Mouse (Mus musculus) right cerebral cortex, postnatal 25 days (tissue): ENCODE measurements around the gene Phgdh.

Experiments
- DNase-seq: peaks from one replicate; pipeline ENCODE4 v3.0.0; 2022

Gene Phgdh

DNA sequence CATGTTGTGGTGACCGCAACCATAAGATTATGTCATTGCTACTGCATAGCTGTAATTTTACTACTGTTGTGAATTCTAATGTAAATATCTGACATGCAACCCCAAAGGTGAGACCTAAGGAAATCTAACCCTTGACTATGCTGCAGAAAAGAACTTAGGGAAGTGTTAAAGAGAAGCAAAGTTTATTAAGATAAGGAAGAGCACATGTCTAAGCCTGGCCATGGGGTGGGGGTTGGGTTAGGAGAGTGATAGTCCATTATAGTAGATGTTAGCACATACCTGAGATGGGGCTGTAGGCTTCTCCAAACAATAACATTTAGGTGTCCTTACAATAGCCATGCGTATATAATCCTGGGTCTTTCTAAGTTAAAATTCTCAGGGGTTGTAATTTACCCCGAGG is 3.4 kb upstream of the Phgdh start:
- no peak for DNase-seq

GRCm38 (mm10) chr3:98340818-98341594 is 1.2 kb upstream of the Phgdh start:
- no peak for DNase-seq

DNA sequence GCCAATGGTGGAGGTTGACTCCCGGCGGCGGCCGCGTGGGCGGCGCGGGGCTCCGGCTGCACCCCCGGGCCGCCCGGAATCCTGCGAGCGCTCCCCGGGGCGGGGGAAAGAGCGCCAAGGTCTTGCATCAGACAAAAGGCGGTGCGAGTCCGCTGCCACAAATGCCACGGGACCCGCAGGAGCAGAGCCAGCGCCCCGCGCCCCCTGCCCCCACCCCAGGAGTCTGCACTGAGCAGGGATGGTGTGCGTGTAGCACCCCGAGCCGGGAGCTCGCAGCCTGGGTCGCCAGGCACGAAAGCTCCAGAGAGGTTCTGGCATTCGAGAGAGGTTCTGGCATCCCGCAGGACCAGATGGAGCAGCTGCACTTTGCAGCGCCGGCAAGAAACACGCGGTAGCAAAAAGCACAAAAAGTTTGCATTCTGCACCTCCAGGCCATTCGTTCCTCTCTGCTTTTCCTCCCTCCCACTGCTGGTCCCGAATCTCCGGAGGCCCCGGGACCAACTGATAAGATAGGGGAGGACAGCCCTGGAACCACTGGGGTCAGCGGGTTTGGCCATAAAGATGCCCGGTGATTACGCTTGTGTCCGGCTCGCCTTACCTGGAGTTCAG is 589 bp downstream of the Phgdh start:
- DNase-seq: peak; percentile 34

- DNase-seq: peak; percentile 37
Measured at GRCm38 (mm10) chr3:98338584-98339041, 1.2 kb downstream of the Phgdh start.

DNA sequence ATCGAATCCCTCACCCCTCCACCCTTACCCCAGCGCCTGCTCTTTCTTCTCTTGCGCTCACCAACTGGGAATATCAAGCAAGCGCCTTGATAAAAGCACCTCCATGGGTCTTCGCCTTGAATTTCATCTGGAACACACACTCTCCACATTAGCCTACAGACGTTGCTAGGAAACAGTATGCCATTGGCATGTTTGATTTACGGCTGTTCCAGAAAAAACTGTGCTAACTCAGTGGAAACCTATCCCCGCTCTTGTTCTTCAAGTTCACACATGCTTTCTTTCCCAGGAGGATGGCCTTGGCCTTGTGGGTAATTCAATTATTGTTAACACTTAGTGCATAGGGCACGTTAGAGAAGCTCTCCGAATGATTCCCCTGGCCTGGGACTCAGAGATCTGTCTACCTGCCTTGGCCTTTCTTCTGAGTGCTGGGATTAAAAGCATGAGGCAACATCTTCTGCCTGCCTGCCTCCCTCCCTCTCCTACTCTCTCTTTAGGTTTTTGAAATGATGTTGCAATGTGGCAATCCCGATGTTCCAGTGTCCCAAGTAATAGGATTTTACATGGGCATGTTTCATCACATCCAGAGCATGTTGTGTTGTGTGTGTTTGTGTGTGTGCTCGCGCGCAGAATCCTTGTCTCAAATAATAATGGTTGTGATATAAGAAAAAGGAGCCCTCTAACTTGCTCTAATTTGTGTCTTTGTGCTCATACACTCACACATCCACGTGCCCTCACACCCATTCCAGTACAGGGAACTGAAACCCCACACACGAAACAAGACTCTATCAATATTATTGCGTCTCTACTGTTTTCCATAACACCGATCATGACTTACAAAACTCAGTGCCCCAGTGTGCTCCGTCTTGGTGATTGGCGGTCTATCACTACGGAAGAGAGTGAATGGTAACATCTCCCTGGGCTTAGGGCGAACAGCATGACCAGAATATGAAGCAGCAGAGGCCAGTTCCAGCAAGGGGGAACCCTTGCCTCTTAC is 2.8 kb downstream of the Phgdh start:
- DNase-seq: no peak

DNA sequence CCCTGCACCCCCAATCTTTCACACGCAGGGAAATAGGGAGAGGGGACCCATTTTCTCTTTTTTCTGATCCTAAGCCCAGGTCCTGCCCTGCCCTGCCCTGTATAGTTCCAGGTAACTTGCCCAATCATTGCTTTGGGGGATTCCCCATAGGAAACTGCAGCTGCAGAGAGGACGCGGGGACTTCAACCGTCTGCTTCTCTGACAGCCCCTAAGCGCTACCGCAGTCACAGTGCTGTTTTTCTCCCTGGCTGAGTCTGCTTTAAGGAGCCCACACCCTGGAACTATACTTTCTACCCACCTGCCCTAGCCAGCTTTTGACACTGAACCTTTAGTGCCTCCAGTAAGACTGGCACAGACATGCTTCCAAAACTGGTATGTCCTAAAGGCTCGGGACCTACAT is 3.9 kb downstream of the Phgdh start:
- no peak for DNase-seq

DNA sequence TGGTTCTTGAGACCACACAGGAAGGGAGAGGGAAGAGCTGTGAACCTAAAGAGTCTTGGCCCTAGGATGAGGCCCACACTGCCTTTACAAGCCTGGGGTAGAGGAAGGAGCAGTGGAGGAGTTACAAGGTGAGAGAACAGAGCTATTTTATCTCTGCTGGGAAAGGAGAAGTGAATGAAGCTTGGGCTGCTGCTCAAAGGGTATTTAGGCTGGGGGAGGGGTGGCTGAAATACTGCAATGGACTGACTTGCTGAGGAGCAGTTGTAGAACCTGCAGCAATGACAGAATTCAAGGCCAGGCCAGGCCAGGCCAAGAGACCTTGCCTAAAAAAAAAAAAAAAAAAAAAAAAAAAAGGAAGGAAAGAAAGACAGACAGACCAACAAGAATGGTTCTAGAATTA is 4.5 kb downstream of the Phgdh start:
- no peak for DNase-seq

- no peak for DNase-seq
Measured at GRCm38 (mm10) chr3:98334010-98334409, 5.8 kb downstream of the Phgdh start.

DNA sequence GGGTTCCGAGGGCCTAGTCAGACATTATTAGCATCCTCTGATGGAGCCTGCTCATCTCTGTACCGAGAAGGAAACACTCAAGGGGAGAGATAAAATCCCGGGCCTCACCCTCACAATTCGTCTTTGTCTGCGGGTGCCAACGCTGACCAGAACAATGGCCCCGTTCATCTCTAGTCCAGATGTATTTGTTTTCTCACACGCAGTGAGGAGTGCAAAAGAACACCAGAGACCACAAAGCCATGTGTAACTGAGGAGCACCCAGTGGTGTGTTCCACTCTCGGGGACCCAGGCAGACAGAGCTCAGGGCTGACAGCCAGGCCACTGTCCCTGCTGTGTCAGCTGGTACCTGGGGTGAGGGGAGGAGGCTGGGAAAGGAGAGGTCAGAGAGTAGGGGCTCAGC is 15.6 kb downstream of the Phgdh start:
- DNase-seq: no peak

DNA sequence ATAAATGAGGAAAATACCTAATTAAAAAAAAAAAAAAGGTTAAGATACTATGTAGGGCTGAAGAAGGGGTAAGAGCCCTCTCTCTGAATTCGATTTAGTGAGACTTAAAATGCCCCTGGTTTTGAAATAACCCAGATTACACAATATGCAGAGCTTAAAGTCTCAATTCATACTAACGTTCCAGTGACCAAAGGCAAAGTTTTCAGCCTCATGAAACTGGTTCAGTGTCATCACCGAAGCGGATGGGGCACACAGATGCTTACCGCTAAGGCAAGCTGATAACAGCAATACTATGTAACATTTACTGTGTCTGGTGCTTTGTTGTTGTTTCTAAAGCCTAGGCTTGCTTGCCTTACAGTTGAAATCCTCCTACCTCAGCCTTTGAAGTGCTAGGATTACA is 17.6 kb downstream of the Phgdh start:
- no peak for DNase-seq

GRCm38 (mm10) chr3:98319190-98319589 is 20.6 kb downstream of the Phgdh start:
- DNase-seq: no peak

- DNase-seq: no peak
Measured at GRCm38 (mm10) chr3:98317143-98317542, 22.6 kb downstream of the Phgdh start.

DNA sequence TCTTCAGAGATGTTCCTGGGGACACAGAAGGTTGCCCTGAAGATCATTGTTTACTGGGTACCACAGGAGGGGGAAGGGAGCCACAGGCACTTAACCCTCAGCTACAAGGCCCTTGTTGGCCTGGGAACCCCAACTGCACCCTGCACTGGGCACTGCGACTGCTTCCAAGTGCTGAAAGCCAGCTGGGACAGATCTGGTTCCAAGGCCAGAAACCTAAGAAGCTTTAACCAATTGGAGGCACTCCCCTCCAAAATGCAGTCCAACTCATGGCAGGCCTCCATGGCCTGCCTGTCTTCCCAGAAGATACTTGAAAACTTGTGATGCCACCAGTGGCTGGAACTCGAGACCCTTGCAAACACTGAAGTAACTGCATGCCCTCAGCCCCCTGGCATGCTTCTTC is 24.6 kb downstream of the Phgdh start:
- DNase-seq: no peak

- no peak for DNase-seq
Measured at GRCm38 (mm10) chr3:98313294-98314155, 26.3 kb downstream of the Phgdh start.

DNA sequence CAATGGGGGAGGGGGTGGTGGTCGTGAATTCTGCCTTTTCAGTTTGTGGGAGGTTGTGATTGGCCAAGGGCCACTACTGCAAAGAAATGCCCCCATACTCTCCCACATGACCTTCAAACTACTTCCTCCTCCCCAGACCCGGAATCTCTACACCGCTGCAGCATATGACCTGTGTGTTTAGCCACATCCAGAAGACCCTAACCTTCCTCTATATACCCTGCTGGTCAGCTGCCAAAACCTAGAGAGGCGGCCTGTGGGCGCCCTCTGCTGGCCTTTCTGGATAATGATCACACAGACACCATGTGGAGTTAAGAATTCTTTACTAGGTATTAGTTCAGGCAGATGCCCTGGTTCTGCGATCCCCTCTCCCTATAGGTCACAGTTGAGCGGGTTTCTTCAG is 26.9 kb downstream of the Phgdh start:
- DNase-seq: no peak

- no peak for DNase-seq
Measured at GRCm38 (mm10) chr3:98310456-98310855, 29.3 kb downstream of the Phgdh start.

- DNase-seq: no peak
Measured at GRCm38 (mm10) chr3:98308606-98309005, 31.2 kb downstream of the Phgdh start.

- no peak for DNase-seq
Measured at GRCm38 (mm10) chr3:98301761-98302160, 38.0 kb downstream of the Phgdh start.

DNA sequence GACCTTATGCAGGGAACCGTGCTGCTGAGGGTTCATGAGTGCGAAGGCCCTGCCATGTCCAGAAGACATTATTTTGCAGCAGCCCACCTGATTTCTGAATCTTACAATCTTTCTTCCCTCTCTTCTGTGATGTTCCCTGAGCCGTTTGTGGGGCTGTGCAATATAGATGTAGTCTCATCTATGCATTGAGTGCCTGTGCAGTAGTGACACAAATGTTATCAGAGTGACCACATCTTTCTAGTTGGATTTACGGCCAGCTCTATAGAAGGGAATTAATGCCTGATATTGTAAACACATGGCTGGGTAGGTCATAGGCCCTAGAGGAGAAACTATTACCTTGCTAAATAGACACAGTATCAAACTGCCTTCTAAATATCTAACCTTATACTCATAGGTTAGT is 39.5 kb downstream of the Phgdh start:
- DNase-seq: no peak

GRCm38 (mm10) chr3:98299391-98300100 is 40.2 kb downstream of the Phgdh start:
- no peak for DNase-seq

GRCm38 (mm10) chr3:98295965-98296364 is 43.8 kb downstream of the Phgdh start:
- no peak for DNase-seq

DNA sequence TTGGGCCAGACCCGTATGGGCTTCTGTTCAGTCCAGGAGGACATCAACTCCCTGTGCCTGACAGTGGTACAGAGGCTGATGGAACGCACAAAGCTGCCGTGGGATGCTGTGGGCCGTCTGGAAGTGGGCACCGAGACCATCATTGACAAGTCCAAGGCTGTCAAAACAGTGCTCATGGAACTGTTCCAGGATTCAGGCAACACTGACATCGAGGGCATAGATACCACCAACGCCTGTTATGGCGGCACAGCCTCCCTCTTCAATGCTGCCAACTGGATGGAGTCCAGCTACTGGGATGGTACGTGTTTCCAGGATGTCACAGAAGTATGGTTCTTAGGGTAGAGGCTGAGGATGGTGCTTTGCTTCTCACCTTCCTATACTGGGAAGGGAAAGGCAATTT is 48.7 kb downstream of the Phgdh start:
- no peak for DNase-seq
